Mouse (Mus musculus) heart, postnatal 0 days (tissue): ENCODE results near the gene Erf. TPM values are rescaled to one million over a fixed set of nuclear protein-coding genes. Genes with fewer than 3 reads are reported as not detected.
A peak's percentile ranks its signal among the peaks of the same experiment; 100 is the strongest.

Source experiments
- ATAC-seq: fragments of 200-750 bp; cut with Nextera tagmentation; 2 replicates; pipeline ENCODE4 v1.8.0; 2017; ENCODE audit warnings: low read depth, moderate number of reproducible peaks, moderate library complexity; ENCODE audit not compliant: insufficient read depth
- DNase-seq: peaks from one replicate; pipeline ENCODE4 v3.0.0-alpha.2; 2016; ENCODE audit warnings: low spot score
- H3K27ac ChIP-seq: fragments of 300-500 bp; sonication (generic); 2 replicates; pipeline ENCODE4 v1.5.1; 2014; ENCODE audit warnings: low read depth, mild to moderate bottlenecking
- H3K27me3 ChIP-seq: fragments of 300-500 bp; sonication (generic); 2 replicates; pipeline ENCODE4 v1.6.1; 2014; ENCODE audit warnings: low read length, mixed read lengths; ENCODE audit not compliant: control insufficient read depth, insufficient read depth
- H3K36me3 ChIP-seq: fragments of 300-500 bp; sonication (generic); replicated peaks from 2 replicates; pipeline ENCODE4 v1.6.1; 2014; ENCODE audit warnings: low read length, mixed read lengths; ENCODE audit not compliant: control insufficient read depth, insufficient read depth
- H3K4me1 ChIP-seq: fragments of 300-500 bp; sonication (generic); 2 replicates; pipeline ENCODE4 v1.6.1; 2014; ENCODE audit warnings: antibody characterized with exemption; ENCODE audit not compliant: control insufficient read depth, insufficient read depth
- H3K4me2 ChIP-seq: fragments of 300-500 bp; sonication (generic); 2 replicates; pipeline ENCODE4 v1.6.1; 2014; ENCODE audit warnings: low read depth, mild to moderate bottlenecking, low read length, moderate library complexity
- H3K4me3 ChIP-seq: fragments of 300-500 bp; sonication (generic); 2 replicates; pipeline ENCODE4 v1.5.1; 2014; ENCODE audit warnings: low read depth, low read length
- H3K9ac ChIP-seq: fragments of 300-500 bp; sonication (generic); replicated peaks from 2 replicates; pipeline ENCODE4 v1.6.1; 2014; ENCODE audit warnings: low read depth, low read length, mixed read lengths
- H3K9me3 ChIP-seq: fragments of 300-500 bp; sonication (generic); replicated peaks from 2 replicates; pipeline ENCODE4 v1.6.1; 2016; ENCODE audit warnings: low read length; ENCODE audit not compliant: control insufficient read depth
- CTCF ChIP-seq: IDR thresholded peaks from 2 replicates; pipeline ENCODE4 v1.5.1; 2016; ENCODE audit warnings: antibody characterized with exemption, control low read depth, low read depth
- EP300 ChIP-seq: IDR thresholded peaks from 2 replicates; pipeline ENCODE4 v1.6.1; 2016; ENCODE audit warnings: antibody characterized with exemption, low read depth
- WGBS: fragments of 180-500 bp; shearing (Covaris S2); extraction: QIAGEN DNeasy Blood & Tissue Kit; methylation state at CpG from one replicate; pipeline ENCODE4 v1.1.7; 2014; 5-methylcytosine and 5-hydroxymethylcytosine counted together
- polyA plus RNA-seq: library from polyadenylated mRNA; unstranded; fragments of >200 nt; fragmentation: Nextera tagmentation; extraction: Ambion mirVana; gene quantifications from 2 replicates; pipeline ENCODE4 v1.2.1, GENCODE M21; 2015
- total RNA-seq: library from RNA; depleted of rRNA; stranded (reverse); fragments of >200 nt; gene quantifications from 2 replicates; pipeline ENCODE4 v1.2.3, GENCODE M21; 2014; ENCODE audit warnings: low replicate concordance

Gene Erf
- total and polyA plus RNA-seq, 2 experiments from 2014 or later, result 7.0 to 66.8 TPM

- no peak overlapping the region for H3K27ac ChIP-seq
- no peaks in the 10 kb centered on the region for H3K9me3 ChIP-seq
- no peak for ATAC-seq
- no peak for DNase-seq
- peak overlapping the region; percentile 85 for H3K4me3 ChIP-seq
- peak overlapping the region; percentile 74; the same call in 1 of the 2 replicates for H3K9ac ChIP-seq
- H3K4me1 ChIP-seq, result peaks cover 20% of the 10 kb centered on the region
- H3K4me2 ChIP-seq, result peak overlapping the region; percentile 94
- WGBS, result 78% methylated on average over 10 of the region's 10 CpGs
- TF ChIP-seq EP300, result no peak
- no peak for TF ChIP-seq CTCF
- peaks cover 35% of the 10 kb centered on the region for H3K36me3 ChIP-seq
- H3K27me3 ChIP-seq, result no peaks in the 10 kb centered on the region
These were observed 28.1 kb downstream of the Erf start for GRCm38 (mm10) chr7:25222275-25222967.

- Histone ChIP-seq H3K4me3 (peak within 1 kb of the TSS; percentile 85), H3K4me1 (peaks cover 20% of the 10 kb centered on the region), H3K27me3 (no peaks in the 10 kb centered on the region), H3K9ac (peak within 1 kb of the TSS; percentile 74), H3K4me2 (peak within 1 kb of the TSS; percentile 94), H3K9me3 (no peaks in the 10 kb centered on the region), H3K27ac (peak within 1 kb of the TSS; percentile 92), H3K36me3 (peaks cover 27% of the 10 kb centered on the region)
- TF ChIP-seq EP300 (peak; percentile 40; the same call in 1 of the 2 replicates), CTCF (peak; percentile 13; the same call in 1 of the 2 replicates)
- DNase-seq (peak; percentile 96), ATAC-seq (peak; percentile 92)
- WGBS, result under 1% methylated on average over 45 of the region's 45 CpGs
These were observed 29.3 kb downstream of the Erf start, which contains the start of gene Zfp526 for GRCm38 (mm10) chr7:25221102-25221883. Zfp526 (plus strand) TSS chr7:25221425.

GRCm38 (mm10) chr7:25220457-25221101, 30.0 kb downstream of the Erf start, which contains the start of gene Dedd2:
Dedd2 (minus strand) TSS chr7:25220615.
- under 1% methylated on average over 20 of the region's 20 CpGs for WGBS
- TF ChIP-seq EP300, result no peak
- TF ChIP-seq CTCF, result no peak
- H3K27ac ChIP-seq, result peak within 1 kb of the TSS; percentile 92
- DNase-seq, result no peak
- ATAC-seq, result peak; percentile 8; the same call in 1 of the 2 replicates
- H3K36me3 ChIP-seq, result peaks cover 23% of the 10 kb centered on the region
- no peaks in the 10 kb centered on the region for H3K9me3 ChIP-seq
- H3K27me3 ChIP-seq, result no peaks in the 10 kb centered on the region
- H3K4me3 ChIP-seq, result peak within 1 kb of the TSS; percentile 85
- H3K9ac ChIP-seq, result peak within 1 kb of the TSS; percentile 74
- H3K4me1 ChIP-seq, result peaks cover 20% of the 10 kb centered on the region
- peak within 1 kb of the TSS; percentile 94 for H3K4me2 ChIP-seq

GRCm38 (mm10) chr7:25219756-25220456, 30.7 kb downstream of the Erf start:
- peak; percentile 80 for ATAC-seq
- Histone ChIP-seq H3K4me1 (peaks cover 20% of the 10 kb centered on the region), H3K4me3 (peak overlapping the region; percentile 85), H3K9me3 (no peaks in the 10 kb centered on the region), H3K36me3 (peaks cover 22% of the 10 kb centered on the region), H3K9ac (peak overlapping the region; percentile 70), H3K27me3 (no peaks in the 10 kb centered on the region), H3K4me2 (peak overlapping the region; percentile 94), H3K27ac (peak overlapping the region; percentile 92)
- DNase-seq, result peak; percentile 96
- WGBS, result 2% methylated on average over 31 of the region's 31 CpGs
- TF ChIP-seq EP300 (no peak), CTCF (no peak)

GRCm38 (mm10) chr7:25219416-25219750, 31.2 kb downstream of the Erf start:
- H3K9me3 ChIP-seq, result no peaks in the 10 kb centered on the region
- H3K4me2 ChIP-seq, result peak overlapping the region; percentile 94
- 1% methylated on average over 16 of the region's 16 CpGs for WGBS
- H3K9ac ChIP-seq, result peak overlapping the region; percentile 70
- peak overlapping the region; percentile 92 for H3K27ac ChIP-seq
- peaks cover 20% of the 10 kb centered on the region for H3K36me3 ChIP-seq
- ATAC-seq (no peak), DNase-seq (peak; percentile 14)
- TF ChIP-seq EP300 (no peak), CTCF (no peak)
- H3K27me3 ChIP-seq, result no peaks in the 10 kb centered on the region
- H3K4me3 ChIP-seq, result peak overlapping the region; percentile 85
- H3K4me1 ChIP-seq, result peaks cover 20% of the 10 kb centered on the region
